Mouse (Mus musculus): ENCODE data around the gene Saal1. TPM values are rescaled to one million over a fixed set of nuclear protein-coding genes. Genes with fewer than 3 reads are reported as not detected.

The Saal1 gene
- polyA plus RNA-seq, 1 experiment, result 5.8 TPM

- Histone ChIP-seq H3K27me3 (ENCODE audit: control insufficient read depth, insufficient read depth, low read length) (no peaks in the 10 kb centered on the region), H3K4me1 (ENCODE audit: control insufficient read depth, insufficient read depth, insufficient read length) (no peaks in the 10 kb centered on the region), H3K4me3 (ENCODE audit: extremely low read depth, insufficient read depth, insufficient read length) (no peak overlapping the region), H3K27ac (ENCODE audit: insufficient read depth, low read length) (no peak overlapping the region), H3K36me3 (ENCODE audit: control insufficient read depth, insufficient read depth, low read length) (no peaks in the 10 kb centered on the region)
- 76% methylated on average over 12 of the region's 12 CpGs for WGBS
- TF ChIP-seq CTCF (IDR thresholded peaks at IDR 0.05; ENCODE audit: extremely low read depth, insufficient read depth, insufficient read length, insufficient replicate concordance), result no peak
- no peak for TF ChIP-seq POLR2A (IDR thresholded peaks at IDR 0.05; ENCODE audit: low read depth, low read length)
- no peak for DNase-seq (ENCODE audit: low read depth in 1 of 2, low spot score in 2 of 2)
Observed at GRCm38 (mm10) chr7:46738561-46739460, 28.3 kb upstream of the Saal1 start.

GRCm38 (mm10) chr7:46734983-46735382, 24.5 kb upstream of the Saal1 start:
- Histone ChIP-seq H3K36me3 (ENCODE audit: control insufficient read depth, insufficient read depth, low read length) (no peaks in the 10 kb centered on the region), H3K4me3 (ENCODE audit: extremely low read depth, insufficient read depth, insufficient read length) (no peak overlapping the region), H3K27me3 (ENCODE audit: control insufficient read depth, insufficient read depth, low read length) (no peaks in the 10 kb centered on the region), H3K27ac (ENCODE audit: insufficient read depth, low read length) (no peak overlapping the region), H3K4me1 (ENCODE audit: control insufficient read depth, insufficient read depth, insufficient read length) (no peaks in the 10 kb centered on the region)
- TF ChIP-seq POLR2A (IDR thresholded peaks at IDR 0.05; ENCODE audit: low read depth, low read length) (no peak), CTCF (IDR thresholded peaks at IDR 0.05; ENCODE audit: extremely low read depth, insufficient read depth, insufficient read length, insufficient replicate concordance) (no peak)
- WGBS, result 48% methylated on average over 2 of the region's 2 CpGs
- DNase-seq (ENCODE audit: low read depth in 1 of 2, low spot score in 2 of 2), result peak in 1 of 2 experiments; percentile 49

- no peak for DNase-seq (ENCODE audit: low read depth in 1 of 2, low spot score in 2 of 2)
- H3K4me3 ChIP-seq (ENCODE audit: extremely low read depth, insufficient read depth, insufficient read length), result no peak within 1 kb of the TSS
- H3K4me1 ChIP-seq (ENCODE audit: control insufficient read depth, insufficient read depth, insufficient read length), result no peaks in the 10 kb centered on the region
- WGBS, result 91% methylated on average over 4 of the region's 4 CpGs
- H3K27me3 ChIP-seq (ENCODE audit: control insufficient read depth, insufficient read depth, low read length), result no peaks in the 10 kb centered on the region
- no peak for TF ChIP-seq POLR2A (IDR thresholded peaks at IDR 0.05; ENCODE audit: low read depth, low read length)
- no peak for TF ChIP-seq CTCF (IDR thresholded peaks at IDR 0.05; ENCODE audit: extremely low read depth, insufficient read depth, insufficient read length, insufficient replicate concordance)
- H3K27ac ChIP-seq (ENCODE audit: insufficient read depth, low read length), result no peak within 1 kb of the TSS
- H3K36me3 ChIP-seq (ENCODE audit: control insufficient read depth, insufficient read depth, low read length), result no peaks in the 10 kb centered on the region
Observed at GRCm38 (mm10) chr7:46732458-46732857, 22.0 kb upstream of the Saal1 start, which contains the start of gene Saa4. Saa4 (minus strand) TSS chr7:46732603.

- peaks cover 5% of the 10 kb centered on the region; the same call in 1 of the 2 replicates for H3K4me1 ChIP-seq (ENCODE audit: control insufficient read depth, insufficient read depth, insufficient read length)
- TF ChIP-seq CTCF (IDR thresholded peaks at IDR 0.05; ENCODE audit: extremely low read depth, insufficient read depth, insufficient read length, insufficient replicate concordance) (no peak), POLR2A (IDR thresholded peaks at IDR 0.05; ENCODE audit: low read depth, low read length) (no peak)
- no peaks in the 10 kb centered on the region for H3K36me3 ChIP-seq (ENCODE audit: control insufficient read depth, insufficient read depth, low read length)
- H3K4me3 ChIP-seq (ENCODE audit: extremely low read depth, insufficient read depth, insufficient read length), result no peak overlapping the region
- no peak for DNase-seq (ENCODE audit: low read depth in 1 of 2, low spot score in 2 of 2)
- H3K27me3 ChIP-seq (ENCODE audit: control insufficient read depth, insufficient read depth, low read length), result no peaks in the 10 kb centered on the region; the same call in 1 of the 2 replicates
- no peak overlapping the region for H3K27ac ChIP-seq (ENCODE audit: insufficient read depth, low read length)
- 87% methylated on average over 1 of the region's 1 CpGs for WGBS
Observed at GRCm38 (mm10) chr7:46727584-46727983, 17.1 kb upstream of the Saal1 start.

- H3K27me3 ChIP-seq (ENCODE audit: control insufficient read depth, insufficient read depth, low read length), result no peaks in the 10 kb centered on the region; the same call in 1 of the 2 replicates
Observed at GRCm38 (mm10) chr7:46724396-46724795, 13.9 kb upstream of the Saal1 start.

GRCm38 (mm10) chr7:46723849-46724248, 13.4 kb upstream of the Saal1 start:
- H3K4me3 ChIP-seq (ENCODE audit: extremely low read depth, insufficient read depth, insufficient read length), result no peak overlapping the region
- 78% methylated on average over 3 of the region's 3 CpGs for WGBS
- DNase-seq (ENCODE audit: low read depth in 1 of 2, low spot score in 2 of 2), result no peak
- no peaks in the 10 kb centered on the region; the same call in 1 of the 2 replicates for H3K27me3 ChIP-seq (ENCODE audit: control insufficient read depth, insufficient read depth, low read length)
- TF ChIP-seq CTCF (IDR thresholded peaks at IDR 0.05; ENCODE audit: extremely low read depth, insufficient read depth, insufficient read length, insufficient replicate concordance) (no peak), POLR2A (IDR thresholded peaks at IDR 0.05; ENCODE audit: low read depth, low read length) (no peak)
- H3K27ac ChIP-seq (ENCODE audit: insufficient read depth, low read length), result no peak overlapping the region
- H3K4me1 ChIP-seq (ENCODE audit: control insufficient read depth, insufficient read depth, insufficient read length), result peaks cover 5% of the 10 kb centered on the region; the same call in 1 of the 2 replicates
- H3K36me3 ChIP-seq (ENCODE audit: control insufficient read depth, insufficient read depth, low read length), result no peaks in the 10 kb centered on the region

More at GRCm38 (mm10) chr7:46724396-46724795, 13.9 kb upstream of the Saal1 start:
- Histone ChIP-seq H3K4me3 (ENCODE audit: extremely low read depth, insufficient read depth, insufficient read length) (no peak overlapping the region), H3K4me1 (ENCODE audit: control insufficient read depth, insufficient read depth, insufficient read length) (peaks cover 5% of the 10 kb centered on the region; the same call in 1 of the 2 replicates), H3K27ac (ENCODE audit: insufficient read depth, low read length) (no peak overlapping the region), H3K36me3 (ENCODE audit: control insufficient read depth, insufficient read depth, low read length) (no peaks in the 10 kb centered on the region)
- WGBS, result 54% methylated on average over 5 of the region's 5 CpGs
- TF ChIP-seq CTCF (IDR thresholded peaks at IDR 0.05; ENCODE audit: extremely low read depth, insufficient read depth, insufficient read length, insufficient replicate concordance) (no peak), POLR2A (IDR thresholded peaks at IDR 0.05; ENCODE audit: low read depth, low read length) (no peak)
- DNase-seq (ENCODE audit: low read depth in 1 of 2, low spot score in 2 of 2), result no peak
